Mouse (Mus musculus): ENCODE results near the gene Dnajc3. TPM values are rescaled to one million over a fixed set of nuclear protein-coding genes. Genes with fewer than 3 reads are reported as not detected.
"Not testable (repeated sequence)": the region's sequence is repeated elsewhere in the genome, so short reads cannot be mapped to it uniquely, and the experiment has no call there.

Gene Dnajc3
- polyA plus RNA-seq, 1 experiment = 11.0 TPM

- WGBS = 95% methylated on average over 3 of the region's 3 CpGs
- Histone ChIP-seq H3K27ac (ENCODE audit: control insufficient read depth, insufficient read depth, low read depth, low read length, poor library complexity) (no peak overlapping the region), H3K4me1 (ENCODE audit: control insufficient read depth, insufficient read depth, low read length) (no peaks in the 10 kb centered on the region; the same call in 1 of the 2 replicates), H3K4me3 (replicated peaks; ENCODE audit: control insufficient read depth, low read depth, low read length) (no peak overlapping the region)
- TF ChIP-seq CTCF (IDR thresholded peaks at IDR 0.05; ENCODE audit: control insufficient read depth, insufficient read depth, low read length) (no peak), POLR2A (IDR thresholded peaks at IDR 0.05; ENCODE audit: borderline replicate concordance, control insufficient read depth, low read depth, low read length) (no peak)
Measured at GRCm38 (mm10) chr14:118958010-118958409, 20.2 kb downstream of the Dnajc3 start.

DNA sequence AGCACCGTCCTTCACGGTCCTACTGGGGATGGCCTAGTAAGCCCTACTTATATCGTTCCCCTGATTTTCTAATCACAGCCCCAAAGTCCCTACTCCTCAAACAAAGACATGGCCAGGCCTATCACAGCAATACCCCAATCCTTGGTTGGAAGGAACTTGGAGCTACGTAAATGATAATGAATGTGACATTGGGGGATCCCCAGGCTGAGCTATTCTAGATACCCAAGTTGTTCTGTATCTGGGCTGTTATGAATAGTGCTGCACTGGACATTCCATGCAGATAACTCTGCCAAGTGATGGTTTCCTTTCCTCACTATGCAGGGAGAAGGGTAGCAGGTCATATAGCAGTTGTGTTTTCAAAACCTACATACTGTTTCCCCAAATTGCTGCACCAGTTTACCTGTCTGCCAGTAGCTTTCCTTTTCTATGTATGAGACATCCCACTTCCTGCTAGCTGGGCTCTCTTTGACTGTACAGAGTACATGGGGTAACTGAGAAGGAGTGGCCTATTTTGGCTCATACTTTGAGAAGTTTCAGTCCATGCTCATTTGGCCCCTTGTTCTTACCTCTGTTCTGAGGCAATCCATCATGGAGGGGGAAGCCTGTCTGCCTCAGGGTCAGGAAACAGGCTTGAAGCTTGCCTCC, 27.7 kb downstream of the Dnajc3 start:
- TF ChIP-seq CTCF (IDR thresholded peaks at IDR 0.05; ENCODE audit: control insufficient read depth, insufficient read depth, low read length) (no peak), POLR2A (IDR thresholded peaks at IDR 0.05; ENCODE audit: borderline replicate concordance, control insufficient read depth, low read depth, low read length) (no peak)
- Histone ChIP-seq H3K27ac (ENCODE audit: control insufficient read depth, insufficient read depth, low read depth, low read length, poor library complexity) (no peak overlapping the region), H3K4me3 (replicated peaks; ENCODE audit: control insufficient read depth, low read depth, low read length) (no peak overlapping the region), H3K4me1 (ENCODE audit: control insufficient read depth, insufficient read depth, low read length) (no peaks in the 10 kb centered on the region)
- WGBS = 88% methylated on average over 4 of the region's 4 CpGs

DNA sequence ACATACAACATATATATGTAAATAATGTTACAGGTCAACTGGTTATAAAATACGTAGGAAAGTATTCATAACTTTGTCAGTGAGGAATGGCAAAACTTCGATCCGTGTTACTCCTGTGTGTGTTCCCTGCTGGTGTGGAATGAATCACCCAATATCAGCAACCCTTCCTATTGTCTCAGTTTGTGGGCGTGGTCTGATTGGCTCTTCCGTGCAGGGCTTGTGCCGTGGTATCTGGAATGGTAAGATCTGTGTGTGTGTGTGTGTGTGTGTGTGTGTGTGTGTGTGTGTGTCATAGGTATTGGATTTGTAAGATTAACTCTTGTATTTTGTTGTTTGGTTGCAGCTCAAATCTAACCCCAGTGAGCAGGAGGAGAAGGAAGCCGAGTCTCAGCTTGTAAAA, 29.9 kb downstream of the Dnajc3 start:
- H3K4me1 ChIP-seq (ENCODE audit: control insufficient read depth, insufficient read depth, low read length) = no peaks in the 10 kb centered on the region
- WGBS = 86% methylated on average over 7 of the region's 7 CpGs
- H3K4me3 ChIP-seq (replicated peaks; ENCODE audit: control insufficient read depth, low read depth, low read length) = no peak overlapping the region
- no peak overlapping the region for H3K27ac ChIP-seq (ENCODE audit: control insufficient read depth, insufficient read depth, low read depth, low read length, poor library complexity)
- TF ChIP-seq CTCF (IDR thresholded peaks at IDR 0.05; ENCODE audit: control insufficient read depth, insufficient read depth, low read length) (no peak), POLR2A (IDR thresholded peaks at IDR 0.05; ENCODE audit: borderline replicate concordance, control insufficient read depth, low read depth, low read length) (no peak)

- 92% methylated on average over 6 of the region's 6 CpGs for WGBS
- Histone ChIP-seq H3K4me1 (ENCODE audit: control insufficient read depth, insufficient read depth, low read length) (no peaks in the 10 kb centered on the region), H3K27ac (ENCODE audit: control insufficient read depth, insufficient read depth, low read depth, low read length, poor library complexity) (no peak overlapping the region), H3K4me3 (replicated peaks; ENCODE audit: control insufficient read depth, low read depth, low read length) (no peak overlapping the region)
- TF ChIP-seq POLR2A (IDR thresholded peaks at IDR 0.05; ENCODE audit: borderline replicate concordance, control insufficient read depth, low read depth, low read length) (no peak), CTCF (IDR thresholded peaks at IDR 0.05; ENCODE audit: control insufficient read depth, insufficient read depth, low read length) (no peak)
Measured at GRCm38 (mm10) chr14:118972268-118972667, 34.5 kb downstream of the Dnajc3 start.

DNA sequence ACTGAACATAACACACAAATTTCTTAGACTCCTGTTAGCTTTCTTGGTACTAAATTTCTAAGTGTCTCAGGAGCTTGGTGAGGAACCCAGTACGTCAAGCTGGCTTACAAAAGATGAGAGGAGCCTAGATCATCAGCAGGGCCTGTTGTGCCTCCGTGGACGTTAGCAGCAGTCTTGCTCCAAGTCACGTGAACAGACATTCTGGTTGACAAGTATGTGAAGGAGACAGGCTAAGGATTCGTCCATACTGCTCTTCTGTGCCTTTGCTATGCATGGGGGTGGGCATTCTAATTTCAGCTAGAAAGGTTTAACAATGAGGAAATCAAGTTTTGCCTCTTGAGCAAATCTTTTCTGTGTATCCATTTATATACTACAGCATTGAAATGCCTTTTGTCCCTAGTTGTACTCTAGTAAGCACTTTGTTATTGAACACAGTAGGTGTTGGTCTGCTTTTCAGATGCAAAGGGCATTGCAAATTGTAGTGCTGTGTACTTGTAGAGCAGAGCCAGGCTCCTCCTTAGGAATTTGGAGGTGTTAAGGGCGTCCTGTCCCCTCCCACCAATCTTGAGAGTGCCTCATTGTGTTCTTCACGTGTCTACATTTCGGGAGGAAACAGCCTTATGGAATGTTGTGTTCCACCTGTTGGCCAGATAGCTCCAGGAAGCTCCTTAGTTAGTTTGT, 39.5 kb downstream of the Dnajc3 start:
- no peaks in the 10 kb centered on the region for H3K4me1 ChIP-seq (ENCODE audit: control insufficient read depth, insufficient read depth, low read length)
- no peak overlapping the region for H3K4me3 ChIP-seq (replicated peaks; ENCODE audit: control insufficient read depth, low read depth, low read length)
- H3K27ac ChIP-seq (ENCODE audit: control insufficient read depth, insufficient read depth, low read depth, low read length, poor library complexity) = no peak overlapping the region
- TF ChIP-seq POLR2A (IDR thresholded peaks at IDR 0.05; ENCODE audit: borderline replicate concordance, control insufficient read depth, low read depth, low read length) = no peak
- TF ChIP-seq CTCF (IDR thresholded peaks at IDR 0.05; ENCODE audit: control insufficient read depth, insufficient read depth, low read length) = no peak
- 87% methylated on average over 8 of the region's 8 CpGs for WGBS

GRCm38 (mm10) chr14:118979571-118980325, 42.0 kb downstream of the Dnajc3 start:
- TF ChIP-seq POLR2A (IDR thresholded peaks at IDR 0.05; ENCODE audit: borderline replicate concordance, control insufficient read depth, low read depth, low read length) (no peak), CTCF (IDR thresholded peaks at IDR 0.05; ENCODE audit: control insufficient read depth, insufficient read depth, low read length) (no peak)
- 87% methylated on average over 7 of the region's 7 CpGs for WGBS
- no peak overlapping the region for H3K27ac ChIP-seq (ENCODE audit: control insufficient read depth, insufficient read depth, low read depth, low read length, poor library complexity)

DNA sequence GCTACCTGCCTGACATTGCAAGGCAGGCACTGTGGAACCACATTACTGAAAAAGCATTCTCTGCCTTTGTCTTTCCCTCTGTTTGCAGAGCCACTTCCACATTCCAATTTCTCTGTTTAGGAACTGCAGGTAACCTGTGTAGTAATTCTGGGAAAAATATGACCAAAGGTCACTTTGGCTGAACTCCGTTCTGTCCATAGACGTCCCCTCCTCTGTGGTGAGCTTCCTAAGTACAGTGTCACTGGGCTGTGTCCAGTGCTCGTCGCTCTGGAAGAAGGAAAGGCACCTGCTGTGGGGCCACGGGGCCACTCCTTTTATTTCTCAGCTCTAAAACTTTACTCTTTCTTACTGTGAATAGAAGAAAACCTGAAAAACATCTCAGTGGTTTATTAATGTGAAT, 42.6 kb downstream of the Dnajc3 start:
- Histone ChIP-seq H3K4me1 (ENCODE audit: control insufficient read depth, insufficient read depth, low read length) (no peaks in the 10 kb centered on the region), H3K4me3 (replicated peaks; ENCODE audit: control insufficient read depth, low read depth, low read length) (no peak overlapping the region), H3K27ac (ENCODE audit: control insufficient read depth, insufficient read depth, low read depth, low read length, poor library complexity) (no peak overlapping the region)
- TF ChIP-seq POLR2A (IDR thresholded peaks at IDR 0.05; ENCODE audit: borderline replicate concordance, control insufficient read depth, low read depth, low read length) (no peak), CTCF (IDR thresholded peaks at IDR 0.05; ENCODE audit: control insufficient read depth, insufficient read depth, low read length) (no peak)
- 87% methylated on average over 5 of the region's 5 CpGs for WGBS

More at GRCm38 (mm10) chr14:118979571-118980325, 42.0 kb downstream of the Dnajc3 start:
- Histone ChIP-seq H3K4me1 (ENCODE audit: control insufficient read depth, insufficient read depth, low read length) (no peaks in the 10 kb centered on the region), H3K4me3 (replicated peaks; ENCODE audit: control insufficient read depth, low read depth, low read length) (no peak overlapping the region)

DNA sequence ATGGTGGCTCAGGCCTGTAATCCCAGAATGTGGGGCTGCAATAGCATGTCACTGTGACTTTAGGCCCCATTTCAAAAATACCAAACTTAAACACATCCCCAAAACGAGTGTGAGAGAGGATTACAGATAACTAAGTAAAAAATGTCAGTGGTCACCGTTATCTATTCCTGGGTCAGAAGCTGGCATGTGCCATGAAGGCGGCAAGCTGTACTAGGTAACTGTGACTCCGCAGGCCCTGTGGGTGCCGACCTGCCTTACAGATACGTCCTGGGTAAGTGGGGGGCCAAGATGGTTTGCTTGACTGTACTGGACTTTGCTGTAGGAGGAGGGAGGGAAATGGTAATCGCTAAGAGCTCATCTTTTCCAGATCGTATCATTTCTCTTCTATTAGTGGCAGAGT, 43.1 kb downstream of the Dnajc3 start:
- WGBS = 60% methylated on average over 8 of the region's 8 CpGs
- Histone ChIP-seq H3K27ac (ENCODE audit: control insufficient read depth, insufficient read depth, low read depth, low read length, poor library complexity) (no peak overlapping the region), H3K4me1 (ENCODE audit: control insufficient read depth, insufficient read depth, low read length) (no peaks in the 10 kb centered on the region), H3K4me3 (replicated peaks; ENCODE audit: control insufficient read depth, low read depth, low read length) (no peak overlapping the region)
- TF ChIP-seq POLR2A (IDR thresholded peaks at IDR 0.05; ENCODE audit: borderline replicate concordance, control insufficient read depth, low read depth, low read length) (no peak), CTCF (IDR thresholded peaks at IDR 0.05; ENCODE audit: control insufficient read depth, insufficient read depth, low read length) (no peak)

GRCm38 (mm10) chr14:118981711-118982428, 44.1 kb downstream of the Dnajc3 start:
- H3K4me1 ChIP-seq (ENCODE audit: control insufficient read depth, insufficient read depth, low read length); H3K4me3 ChIP-seq (replicated peaks; ENCODE audit: control insufficient read depth, low read depth, low read length); H3K27ac ChIP-seq (ENCODE audit: control insufficient read depth, insufficient read depth, low read depth, low read length, poor library complexity): not testable (repeated sequence)
- 29% methylated on average over 6 of the region's 6 CpGs for WGBS

GRCm38 (mm10) chr14:118982429-118983045, 44.8 kb downstream of the Dnajc3 start:
- 17% methylated on average over 11 of the region's 11 CpGs for WGBS
- not testable (repeated sequence) for H3K27ac ChIP-seq (ENCODE audit: control insufficient read depth, insufficient read depth, low read depth, low read length, poor library complexity); H3K4me1 ChIP-seq (ENCODE audit: control insufficient read depth, insufficient read depth, low read length); H3K4me3 ChIP-seq (replicated peaks; ENCODE audit: control insufficient read depth, low read depth, low read length)

Data from bone marrow, adult 2 months (tissue).